Mouse (Mus musculus) regulatory T cell (primary cell): Measurements from ENCODE around the gene St6galnac4.

Experiments
- in situ Hi-C: fragments of 300-600 bp; cut with MboI, MseI; formaldehyde crosslinking; loops from one replicate; pipeline ENCODE4 v1.15.1; 2025; ENCODE audit warnings: high pct_unique_total_duplicates

The St6galnac4 gene

GRCm38 (mm10) chr2:32598506-32598905, 11.6 kb downstream of the St6galnac4 start:
- in situ Hi-C loops = no loop called here

GRCm38 (mm10) chr2:32599409-32599808, 12.5 kb downstream of the St6galnac4 start, which contains the start of gene St6galnac6:
Gene St6galnac6, plus strand, starts transcription at chr2:32599709.
- in situ Hi-C loops = no loop called here

GRCm38 (mm10) chr2:32601417-32602065, 14.6 kb downstream of the St6galnac4 start:
- in situ Hi-C loops = no loop called here

GRCm38 (mm10) chr2:32602600-32603054, 15.7 kb downstream of the St6galnac4 start:
- in situ Hi-C loops = no loop called here

GRCm38 (mm10) chr2:32604631-32605030, 17.7 kb downstream of the St6galnac4 start:
- in situ Hi-C loops = no loop called here

- in situ Hi-C loops = no loop called here
Measured at GRCm38 (mm10) chr2:32606161-32607142, 19.6 kb downstream of the St6galnac4 start.

- in situ Hi-C loops = no loop called here
Measured at GRCm38 (mm10) chr2:32607262-32607947, 20.5 kb downstream of the St6galnac4 start.

- in situ Hi-C loops = no loop called here
Measured at GRCm38 (mm10) chr2:32608141-32608777, 21.4 kb downstream of the St6galnac4 start.

GRCm38 (mm10) chr2:32608778-32609435, 22.0 kb downstream of the St6galnac4 start:
- in situ Hi-C loops = no loop called here

- in situ Hi-C loops = no loop called here
Measured at GRCm38 (mm10) chr2:32610610-32611229, 23.8 kb downstream of the St6galnac4 start.

GRCm38 (mm10) chr2:32612274-32612673, 25.4 kb downstream of the St6galnac4 start:
- in situ Hi-C loops = no loop called here

GRCm38 (mm10) chr2:32617109-32617508, 30.2 kb downstream of the St6galnac4 start:
- in situ Hi-C loops = no loop called here

- in situ Hi-C loops = no loop called here
Measured at GRCm38 (mm10) chr2:32617601-32618000, 30.7 kb downstream of the St6galnac4 start.

- in situ Hi-C loops = no loop called here
Measured at GRCm38 (mm10) chr2:32618051-32618450, 31.2 kb downstream of the St6galnac4 start.

- in situ Hi-C loops = no loop called here
Measured at GRCm38 (mm10) chr2:32620682-32621516, 34.0 kb downstream of the St6galnac4 start.

GRCm38 (mm10) chr2:32621517-32621859, 34.6 kb downstream of the St6galnac4 start, which contains the start of gene Ak1:
Gene Ak1, plus strand, starts transcription at chr2:32621758.
- in situ Hi-C loops = no loop called here

- in situ Hi-C loops = no loop called here
Measured at GRCm38 (mm10) chr2:32624111-32624748, 37.3 kb downstream of the St6galnac4 start.

- in situ Hi-C loops = no loop called here
Measured at GRCm38 (mm10) chr2:32625212-32625872, 38.4 kb downstream of the St6galnac4 start.
